Mouse (Mus musculus): ENCODE results near the gene Cables2. TPM values are rescaled to one million over a fixed set of nuclear protein-coding genes. Genes with fewer than 3 reads are reported as not detected.

The Cables2 gene
- polyA plus RNA-seq, 1 experiment from 2014 or later: 4.3 TPM

GRCm38 (mm10) chr2:180272884-180273321 is 393 bp downstream of the Cables2 start:
- Histone ChIP-seq H3K4me3 (replicated peaks; ENCODE audit: low read length) (peak overlapping the region; percentile 74), H3K36me3 (ENCODE audit: control insufficient read depth, insufficient read depth, low read length) (no peaks in the 10 kb centered on the region), H3K4me1 (ENCODE audit: control insufficient read depth, insufficient read depth, low read length) (peaks cover 31% of the 10 kb centered on the region), H3K9ac (ENCODE audit: low read length) (peak overlapping the region; percentile 91), H3K27ac (ENCODE audit: low read length) (peak overlapping the region; percentile 39; the same call in 1 of the 2 replicates), H3K27me3 (ENCODE audit: control insufficient read depth, insufficient read depth, low read length) (no peaks in the 10 kb centered on the region), H3K9me3 (replicated peaks; ENCODE audit: control insufficient read depth, low read length) (no peaks in the 10 kb centered on the region), H3K4me2 (ENCODE audit: low read depth, low read length) (peak overlapping the region; percentile 93)
- under 1% methylated on average over 35 of the region's 37 CpGs for WGBS
- ATAC-seq (ENCODE audit: insufficient read depth, low FRiP score): 0 out of 2 replicates have a peak, but pooled peaks have one; percentile 5

GRCm38 (mm10) chr2:180271804-180272395 is 1.4 kb downstream of the Cables2 start:
- peaks cover 27% of the 10 kb centered on the region for H3K4me1 ChIP-seq (ENCODE audit: control insufficient read depth, insufficient read depth, low read length)
- 69% methylated on average over 5 of the region's 5 CpGs for WGBS
- peak overlapping the region; percentile 91 for H3K9ac ChIP-seq (ENCODE audit: low read length)

GRCm38 (mm10) chr2:180270537-180271255 is 2.6 kb downstream of the Cables2 start:
- Histone ChIP-seq H3K4me2 (ENCODE audit: low read depth, low read length) (no peak overlapping the region), H3K27ac (ENCODE audit: low read length) (no peak overlapping the region), H3K9me3 (replicated peaks; ENCODE audit: control insufficient read depth, low read length) (no peaks in the 10 kb centered on the region), H3K9ac (ENCODE audit: low read length) (peak overlapping the region; percentile 46), H3K27me3 (ENCODE audit: control insufficient read depth, insufficient read depth, low read length) (no peaks in the 10 kb centered on the region), H3K36me3 (ENCODE audit: control insufficient read depth, insufficient read depth, low read length) (no peaks in the 10 kb centered on the region), H3K4me1 (ENCODE audit: control insufficient read depth, insufficient read depth, low read length) (peaks cover 20% of the 10 kb centered on the region), H3K4me3 (replicated peaks; ENCODE audit: low read length) (no peak overlapping the region)
- no peak for ATAC-seq (ENCODE audit: insufficient read depth, low FRiP score)
- 72% methylated on average over 7 of the region's 7 CpGs for WGBS

More at GRCm38 (mm10) chr2:180271804-180272395, 1.4 kb downstream of the Cables2 start:
- H3K4me3 ChIP-seq (replicated peaks; ENCODE audit: low read length): peak overlapping the region; percentile 74
- peak overlapping the region; percentile 93 for H3K4me2 ChIP-seq (ENCODE audit: low read depth, low read length)
- no peak for ATAC-seq (ENCODE audit: insufficient read depth, low FRiP score)
- no peaks in the 10 kb centered on the region for H3K9me3 ChIP-seq (replicated peaks; ENCODE audit: control insufficient read depth, low read length)
- no peaks in the 10 kb centered on the region for H3K27me3 ChIP-seq (ENCODE audit: control insufficient read depth, insufficient read depth, low read length)
- no peaks in the 10 kb centered on the region for H3K36me3 ChIP-seq (ENCODE audit: control insufficient read depth, insufficient read depth, low read length)
- H3K27ac ChIP-seq (ENCODE audit: low read length): no peak overlapping the region

- ATAC-seq (ENCODE audit: insufficient read depth, low FRiP score): no peak
- 91% methylated on average over 10 of the region's 10 CpGs for WGBS
Measured at GRCm38 (mm10) chr2:180269329-180269728, 4.0 kb downstream of the Cables2 start.

GRCm38 (mm10) chr2:180267955-180268354 is 5.3 kb downstream of the Cables2 start:
- ATAC-seq (ENCODE audit: insufficient read depth, low FRiP score): no peak
- Histone ChIP-seq H3K27ac (ENCODE audit: low read length) (no peak overlapping the region), H3K9ac (ENCODE audit: low read length) (no peak overlapping the region; the same call in 1 of the 2 replicates), H3K4me3 (replicated peaks; ENCODE audit: low read length) (no peak overlapping the region), H3K4me1 (ENCODE audit: control insufficient read depth, insufficient read depth, low read length) (peaks cover 15% of the 10 kb centered on the region), H3K36me3 (ENCODE audit: control insufficient read depth, insufficient read depth, low read length) (no peaks in the 10 kb centered on the region), H3K4me2 (ENCODE audit: low read depth, low read length) (no peak overlapping the region), H3K9me3 (replicated peaks; ENCODE audit: control insufficient read depth, low read length) (no peaks in the 10 kb centered on the region), H3K27me3 (ENCODE audit: control insufficient read depth, insufficient read depth, low read length) (no peaks in the 10 kb centered on the region)
- 69% methylated on average over 2 of the region's 2 CpGs for WGBS

More at GRCm38 (mm10) chr2:180269329-180269728, 4.0 kb downstream of the Cables2 start:
- H3K4me2 ChIP-seq (ENCODE audit: low read depth, low read length): no peak overlapping the region
- H3K36me3 ChIP-seq (ENCODE audit: control insufficient read depth, insufficient read depth, low read length): no peaks in the 10 kb centered on the region
- H3K27me3 ChIP-seq (ENCODE audit: control insufficient read depth, insufficient read depth, low read length): no peaks in the 10 kb centered on the region
- H3K9ac ChIP-seq (ENCODE audit: low read length): no peak overlapping the region
- H3K27ac ChIP-seq (ENCODE audit: low read length): no peak overlapping the region
- no peak overlapping the region for H3K4me3 ChIP-seq (replicated peaks; ENCODE audit: low read length)
- no peaks in the 10 kb centered on the region for H3K9me3 ChIP-seq (replicated peaks; ENCODE audit: control insufficient read depth, low read length)
- peaks cover 20% of the 10 kb centered on the region for H3K4me1 ChIP-seq (ENCODE audit: control insufficient read depth, insufficient read depth, low read length)

- Histone ChIP-seq H3K27me3 (ENCODE audit: control insufficient read depth, insufficient read depth, low read length) (no peaks in the 10 kb centered on the region), H3K4me1 (ENCODE audit: control insufficient read depth, insufficient read depth, low read length) (peaks cover 9% of the 10 kb centered on the region), H3K36me3 (ENCODE audit: control insufficient read depth, insufficient read depth, low read length) (peaks cover 10% of the 10 kb centered on the region; the same call in 1 of the 2 replicates), H3K4me3 (replicated peaks; ENCODE audit: low read length) (no peak overlapping the region), H3K9ac (ENCODE audit: low read length) (no peak overlapping the region), H3K9me3 (replicated peaks; ENCODE audit: control insufficient read depth, low read length) (no peaks in the 10 kb centered on the region), H3K27ac (ENCODE audit: low read length) (peak overlapping the region; percentile 22; the same call in 1 of the 2 replicates), H3K4me2 (ENCODE audit: low read depth, low read length) (no peak overlapping the region)
- ATAC-seq (ENCODE audit: insufficient read depth, low FRiP score): no peak
- WGBS: 80% methylated on average over 10 of the region's 10 CpGs
Measured at GRCm38 (mm10) chr2:180262891-180263290, 10.4 kb downstream of the Cables2 start.

- H3K4me2 ChIP-seq (ENCODE audit: low read depth, low read length): no peak overlapping the region
- H3K27ac ChIP-seq (ENCODE audit: low read length): no peak overlapping the region; the same call in 1 of the 2 replicates
- H3K4me3 ChIP-seq (replicated peaks; ENCODE audit: low read length): no peak overlapping the region
- H3K27me3 ChIP-seq (ENCODE audit: control insufficient read depth, insufficient read depth, low read length): no peaks in the 10 kb centered on the region
- H3K4me1 ChIP-seq (ENCODE audit: control insufficient read depth, insufficient read depth, low read length): peaks cover 10% of the 10 kb centered on the region
- WGBS: 73% methylated on average over 3 of the region's 3 CpGs
- H3K9ac ChIP-seq (ENCODE audit: low read length): no peak overlapping the region
- ATAC-seq (ENCODE audit: insufficient read depth, low FRiP score): peak; percentile 25; the same call in 1 of the 2 replicates
- H3K36me3 ChIP-seq (ENCODE audit: control insufficient read depth, insufficient read depth, low read length): peaks cover 10% of the 10 kb centered on the region; the same call in 1 of the 2 replicates
- H3K9me3 ChIP-seq (replicated peaks; ENCODE audit: control insufficient read depth, low read length): no peaks in the 10 kb centered on the region
Measured at GRCm38 (mm10) chr2:180262441-180262840, 10.9 kb downstream of the Cables2 start.

- Histone ChIP-seq H3K4me1 (ENCODE audit: control insufficient read depth, insufficient read depth, low read length) (peaks cover 10% of the 10 kb centered on the region), H3K4me3 (replicated peaks; ENCODE audit: low read length) (no peak overlapping the region), H3K27me3 (ENCODE audit: control insufficient read depth, insufficient read depth, low read length) (no peaks in the 10 kb centered on the region), H3K9me3 (replicated peaks; ENCODE audit: control insufficient read depth, low read length) (no peaks in the 10 kb centered on the region), H3K36me3 (ENCODE audit: control insufficient read depth, insufficient read depth, low read length) (peaks cover 10% of the 10 kb centered on the region; the same call in 1 of the 2 replicates), H3K4me2 (ENCODE audit: low read depth, low read length) (no peak overlapping the region), H3K27ac (ENCODE audit: low read length) (peak overlapping the region; percentile 33; the same call in 1 of the 2 replicates), H3K9ac (ENCODE audit: low read length) (no peak overlapping the region)
- WGBS: 85% methylated on average over 7 of the region's 7 CpGs
- ATAC-seq (ENCODE audit: insufficient read depth, low FRiP score): no peak
Measured at GRCm38 (mm10) chr2:180261901-180262300, 11.4 kb downstream of the Cables2 start.
